Mouse (Mus musculus): ENCODE results near the gene Ppp2r5e.

DNA sequence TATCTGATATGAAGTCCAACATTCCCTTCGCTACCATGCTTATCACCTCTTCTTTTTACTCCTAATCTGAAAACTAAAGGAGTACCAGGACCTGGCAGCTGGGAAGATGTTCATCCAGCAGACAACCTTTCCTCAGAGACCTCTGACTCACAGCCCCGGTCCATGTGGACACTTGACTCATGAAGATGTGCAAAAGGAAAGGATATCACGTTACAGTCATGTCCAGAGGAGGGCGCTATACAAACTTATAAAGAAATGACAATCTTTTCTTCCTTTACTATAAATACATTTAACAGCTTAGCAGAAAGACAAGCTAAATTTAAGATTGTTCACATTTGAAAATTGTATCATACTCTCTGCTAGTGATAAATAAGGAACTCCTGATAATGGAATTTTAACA lies 143.0 kb downstream of the Ppp2r5e start:
- TF ChIP-seq CTCF (IDR thresholded peaks at IDR 0.05; ENCODE audit: low read depth) (no peak), EP300 (IDR thresholded peaks at IDR 0.05; ENCODE audit: low read depth) (no peak)
